ENCODE assay signal across 9 mouse cellular contexts in genomic region chr5:137277360-137278342, GRCm38 (mm10). TPM values are rescaled to one million over a fixed set of nuclear protein-coding genes. Genes with fewer than 3 reads are reported as not detected.
DNase-seq lines count a peak whose midpoint lies in the region; ATAC-seq and TF ChIP-seq lines count a peak whose summit lies in the region.
"Had no signal": no experiment of that assay in that cellular context is flagged by ENCODE, and none has a peak within 500 bp of the region (broad histone marks: within the 10 kb centered on the region; RNA-seq: fewer than 3 reads in every experiment).

No protein-coding gene starts in this region.

- H3K4me3 ChIP-seq in heart, adult 2 months, result no peak overlapping the region
- H3K4me3 ChIP-seq in ES-Bruce4 (ENCODE audit: low read depth, low read length), result no peak overlapping the region
- H3K4me3 ChIP-seq in embryonic fibroblast, embryonic 13.5 days (ENCODE audit: insufficient read depth, low read length), result no peak overlapping the region
- H3K4me3 ChIP-seq in limb, embryonic 13.5 days, result no peak overlapping the region
- H3K4me3 ChIP-seq in small intestine, adult 2 months (ENCODE audit: low read depth, low read length), result peak overlapping the region; percentile 21
- H3K4me3 ChIP-seq: liver, embryonic 15.5 days had no signal

- TF ChIP-seq CTCF in heart, adult 2 months (IDR thresholded peaks at IDR 0.05), result peak; percentile 68
- peak; percentile 35 for TF ChIP-seq CTCF in ES-Bruce4 (IDR thresholded peaks at IDR 0.05; ENCODE audit: low read depth, low read length)
- TF ChIP-seq CTCF in embryonic fibroblast, embryonic 13.5 days (IDR thresholded peaks at IDR 0.05; ENCODE audit: borderline replicate concordance, insufficient read depth, low read length), result peak; percentile 10; the same call in 1 of the 2 replicates
- TF ChIP-seq CTCF in small intestine, adult 2 months (IDR thresholded peaks at IDR 0.05; ENCODE audit: extremely low read depth, insufficient read length, insufficient replicate concordance, low read depth, low read length), result peak; percentile 74; the same call in 1 of the 2 replicates

- intact Hi-C loops in heart, adult 2 months (cut with DNase I), result no loop called here
- intact Hi-C loops in heart, postnatal 25 days (cut with DNase I), result no loop called here
- intact Hi-C loops in left cerebral cortex, postnatal 25 days (cut with DNase I), result no loop called here

- no peaks in the 10 kb centered on the region for H3K36me3 ChIP-seq in heart, adult 2 months (ENCODE audit: control insufficient read depth, insufficient read depth, low read length)
- H3K36me3 ChIP-seq in ES-Bruce4 (ENCODE audit: control insufficient read depth, insufficient read depth, low read length, poor library complexity, severe bottlenecking), result no peaks in the 10 kb centered on the region
- H3K36me3 ChIP-seq in limb, embryonic 13.5 days, result no peaks in the 10 kb centered on the region
- no peaks in the 10 kb centered on the region for H3K36me3 ChIP-seq in small intestine, adult 2 months (ENCODE audit: control insufficient read depth, insufficient read depth, low read length)
- H3K36me3 ChIP-seq: liver, embryonic 15.5 days had no signal

- no peaks in the 10 kb centered on the region for H3K79me2 ChIP-seq in heart, adult 2 months (replicated peaks; ENCODE audit: control insufficient read depth, insufficient read depth, low read length)

- H3K4me2 ChIP-seq in limb, embryonic 13.5 days (replicated peaks), result peak overlapping the region; percentile 32
- H3K4me2 ChIP-seq: liver, embryonic 15.5 days had no signal

- H3K27me3 ChIP-seq in heart, adult 2 months (ENCODE audit: control insufficient read depth, insufficient read depth, low read length), result peaks cover 2% of the 10 kb centered on the region
- no peaks in the 10 kb centered on the region for H3K27me3 ChIP-seq in ES-Bruce4 (ENCODE audit: control insufficient read depth, insufficient read depth, low read length, poor library complexity, severe bottlenecking)
- 0 out of 2 replicates have a peak, but pooled peaks cover 7% of the 10 kb centered on the region for H3K27me3 ChIP-seq in limb, embryonic 13.5 days
- no peaks in the 10 kb centered on the region for H3K27me3 ChIP-seq in small intestine, adult 2 months (ENCODE audit: control insufficient read depth, insufficient read depth, low read length)

- ATAC-seq in limb, embryonic 13.5 days (ENCODE audit: low FRiP score, low read depth), result peak; percentile 75

- H3K27ac ChIP-seq in heart, adult 2 months, result no peak overlapping the region
- no peak overlapping the region for H3K27ac ChIP-seq in ES-Bruce4 (ENCODE audit: insufficient read depth, low read length)
- H3K27ac ChIP-seq in embryonic fibroblast, embryonic 13.5 days (ENCODE audit: insufficient read depth, low read length), result no peak overlapping the region
- no peak overlapping the region for H3K27ac ChIP-seq in limb, embryonic 13.5 days
- peak overlapping the region; percentile 89 for H3K27ac ChIP-seq in small intestine, adult 2 months (ENCODE audit: insufficient read depth, low read depth, low read length)
- H3K27ac ChIP-seq: liver, embryonic 15.5 days had no signal

- 0 out of 2 replicates have a peak, but pooled peaks cover 3% of the 10 kb centered on the region for H3K9me3 ChIP-seq in ES-Bruce4 (replicated peaks; ENCODE audit: control insufficient read depth, insufficient read depth, low read length, poor library complexity, severe bottlenecking)
- H3K9me3 ChIP-seq in limb, embryonic 13.5 days, result peaks cover 13% of the 10 kb centered on the region
- H3K9me3 ChIP-seq: liver, embryonic 15.5 days had no signal

- no peak for TF ChIP-seq EP300 in heart, adult 2 months (IDR thresholded peaks at IDR 0.05; ENCODE audit: insufficient read depth, low read depth, low read length)
- no peak for TF ChIP-seq EP300 in ES-Bruce4 (IDR thresholded peaks at IDR 0.05; ENCODE audit: insufficient read depth, low read depth, low read length)

- WGBS in heart, adult 2 months, result 57% methylated on average over 18 of the region's 18 CpGs
- WGBS in limb, embryonic 13.5 days, result 30% methylated on average over 18 of the region's 18 CpGs
- WGBS in small intestine, adult 2 months, result 19% methylated on average over 18 of the region's 18 CpGs

- no peak overlapping the region for H3K9ac ChIP-seq in heart, adult 2 months (ENCODE audit: low read depth, low read length)
- no peak overlapping the region for H3K9ac ChIP-seq in ES-Bruce4 (ENCODE audit: low read depth, poor library complexity, severe bottlenecking)
- H3K9ac ChIP-seq in limb, embryonic 13.5 days, result peak overlapping the region; percentile 19; the same call in 1 of the 2 replicates
- H3K9ac ChIP-seq: liver, embryonic 15.5 days had no signal

- no peak for TF ChIP-seq POLR2A in heart, adult 2 months (IDR thresholded peaks at IDR 0.05; ENCODE audit: insufficient read depth, low read depth, low read length)
- TF ChIP-seq POLR2A in ES-Bruce4 (IDR thresholded peaks at IDR 0.05; ENCODE audit: insufficient read depth, low read length), result no peak
- no peak for TF ChIP-seq POLR2A in embryonic fibroblast, embryonic 13.5 days (IDR thresholded peaks at IDR 0.05; ENCODE audit: low read depth, low read length)
- TF ChIP-seq POLR2A in small intestine, adult 2 months (IDR thresholded peaks at IDR 0.05; ENCODE audit: low read depth, low read length), result no peak; the same call in 1 of the 2 replicates

- no peak for DNase-seq in heart, adult 2 months
- no peak for DNase-seq in heart, adult 9 months (ENCODE audit: low spot score in 2 of 2)
- DNase-seq in heart, postnatal 25 days (ENCODE audit: low spot score), result no peak
- DNase-seq in left cerebral cortex, postnatal 25 days (ENCODE audit: low spot score in 2 of 2), result no peak

- no peaks in the 10 kb centered on the region for H3K4me1 ChIP-seq in heart, adult 2 months (ENCODE audit: control insufficient read depth, insufficient read depth, low read length)
- no peaks in the 10 kb centered on the region for H3K4me1 ChIP-seq in ES-Bruce4 (ENCODE audit: control insufficient read depth, insufficient read depth, low read length)
- H3K4me1 ChIP-seq in embryonic fibroblast, embryonic 13.5 days (ENCODE audit: control insufficient read depth, insufficient read depth, low read length), result no peaks in the 10 kb centered on the region
- peaks cover 9% of the 10 kb centered on the region for H3K4me1 ChIP-seq in limb, embryonic 13.5 days
- H3K4me1 ChIP-seq in small intestine, adult 2 months (ENCODE audit: control insufficient read depth, insufficient read depth, insufficient read length, low read length), result peaks cover 24% of the 10 kb centered on the region

RNA-seq across cellular contexts. Expression of gene Ache, which starts 9.7 kb away (rescaled TPM):
- 1 to 10 TPM; 1.5 to 2.2 TPM for total RNA-seq in heart, adult 2 months (2021)
- 3.5 and 4.9 TPM in 2 replicates for polyA plus RNA-seq in heart, adult 2 months (2012; rRNA removed)
- 0.31 TPM in 1 of 2 replicates, not detected in the other for polyA plus RNA-seq in ES-Bruce4 (2011; ENCODE audit: insufficient read depth, insufficient read length, low read depth, missing spikeins)
- 0.33 and 0.73 TPM in 2 replicates for polyA plus RNA-seq in embryonic fibroblast, embryonic 13.5 days (2011; ENCODE audit: insufficient read length, low read depth, missing spikeins)
- polyA plus RNA-seq in limb, embryonic 13.5 days (2015; fragmentation: Nextera tagmentation; extraction: Ambion mirVana), result 17.2 and 18.3 TPM in 2 replicates
- 5.1 and 5.3 TPM in 2 replicates for polyA plus RNA-seq in small intestine, adult 2 months (2012; rRNA removed)
- 1 to 10 TPM; 1.4 to 2.2 TPM for total RNA-seq in heart, postnatal 25 days (2021)
- 10 to 100 TPM; 54.9 to 63.3 TPM for total RNA-seq in left cerebral cortex, postnatal 25 days (2021)

RNA-seq across cellular contexts. Expression of gene Ufsp1, which starts 16.8 kb away (rescaled TPM):
- 1 to 10 TPM; 8.1 to 8.8 TPM for total RNA-seq in heart, adult 2 months (2021)
- 11.8 and 12.8 TPM in 2 replicates for polyA plus RNA-seq in heart, adult 2 months (2012; rRNA removed)
- 6.4 and 8.7 TPM in 2 replicates for polyA plus RNA-seq in ES-Bruce4 (2011; ENCODE audit: insufficient read depth, insufficient read length, low read depth, missing spikeins)
- 4.4 and 7.7 TPM in 2 replicates for polyA plus RNA-seq in embryonic fibroblast, embryonic 13.5 days (2011; ENCODE audit: insufficient read length, low read depth, missing spikeins)
- polyA plus RNA-seq in limb, embryonic 13.5 days (2015; fragmentation: Nextera tagmentation; extraction: Ambion mirVana), result 8.4 and 9.6 TPM in 2 replicates
- 7.0 and 10.9 TPM in 2 replicates for polyA plus RNA-seq in small intestine, adult 2 months (2012; rRNA removed)
- total RNA-seq in heart, postnatal 25 days (2021), result 1 to 10 TPM; 8.3 to 8.7 TPM
- 10 to 100 TPM in 1 of 2 experiments, 1 to 10 TPM in 1; 9.8 to 13.3 TPM for total RNA-seq in left cerebral cortex, postnatal 25 days (2021)

RNA-seq across cellular contexts. Expression of gene Srrt, which starts 29.8 kb away (rescaled TPM):
- total RNA-seq in heart, adult 2 months (2021), result 10 to 100 TPM; 60.5 to 66.4 TPM
- 63.9 and 74.2 TPM in 2 replicates for polyA plus RNA-seq in heart, adult 2 months (2012; rRNA removed)
- 121 and 139 TPM in 2 replicates for polyA plus RNA-seq in ES-Bruce4 (2011; ENCODE audit: insufficient read depth, insufficient read length, low read depth, missing spikeins)
- polyA plus RNA-seq in embryonic fibroblast, embryonic 13.5 days (2011; ENCODE audit: insufficient read length, low read depth, missing spikeins), result 93.6 and 108 TPM in 2 replicates
- 141 and 149 TPM in 2 replicates for polyA plus RNA-seq in limb, embryonic 13.5 days (2015; fragmentation: Nextera tagmentation; extraction: Ambion mirVana)
- polyA plus RNA-seq in small intestine, adult 2 months (2012; rRNA removed), result 60.3 and 109 TPM in 2 replicates
- total RNA-seq in heart, postnatal 25 days (2021), result 10 to 100 TPM; 67.1 to 67.7 TPM
- total RNA-seq in left cerebral cortex, postnatal 25 days (2021), result 100 to 1,000 TPM; 176 to 178 TPM

RNA-seq across cellular contexts. Expression of gene Trip6, which starts 36.6 kb away (rescaled TPM):
- 10 to 100 TPM; 12.5 to 13.6 TPM for total RNA-seq in heart, adult 2 months (2021)
- polyA plus RNA-seq in heart, adult 2 months (2012; rRNA removed), result 23.5 and 24.2 TPM in 2 replicates
- 22.2 and 23.2 TPM in 2 replicates for polyA plus RNA-seq in ES-Bruce4 (2011; ENCODE audit: insufficient read depth, insufficient read length, low read depth, missing spikeins)
- 32.5 and 42.9 TPM in 2 replicates for polyA plus RNA-seq in embryonic fibroblast, embryonic 13.5 days (2011; ENCODE audit: insufficient read length, low read depth, missing spikeins)
- polyA plus RNA-seq in limb, embryonic 13.5 days (2015; fragmentation: Nextera tagmentation; extraction: Ambion mirVana), result 104 and 107 TPM in 2 replicates
- polyA plus RNA-seq in small intestine, adult 2 months (2012; rRNA removed), result 7.6 and 8.2 TPM in 2 replicates
- 10 to 100 TPM; 10.8 to 13.3 TPM for total RNA-seq in heart, postnatal 25 days (2021)
- 1 to 10 TPM; 4.3 to 5.9 TPM for total RNA-seq in left cerebral cortex, postnatal 25 days (2021)

RNA-seq across cellular contexts. Expression of gene Slc12a9, which starts 55.7 kb away (rescaled TPM):
- total RNA-seq in heart, adult 2 months (2021), result 1 to 10 TPM; 1.7 to 2.2 TPM
- 6.0 and 8.9 TPM in 2 replicates for polyA plus RNA-seq in heart, adult 2 months (2012; rRNA removed)
- 7.9 and 8.8 TPM in 2 replicates for polyA plus RNA-seq in ES-Bruce4 (2011; ENCODE audit: insufficient read depth, insufficient read length, low read depth, missing spikeins)
- polyA plus RNA-seq in embryonic fibroblast, embryonic 13.5 days (2011; ENCODE audit: insufficient read length, low read depth, missing spikeins), result 7.2 and 7.7 TPM in 2 replicates
- polyA plus RNA-seq in limb, embryonic 13.5 days (2015; fragmentation: Nextera tagmentation; extraction: Ambion mirVana), result 17.2 and 17.9 TPM in 2 replicates
- polyA plus RNA-seq in small intestine, adult 2 months (2012; rRNA removed), result 9.2 and 14.8 TPM in 2 replicates
- total RNA-seq in heart, postnatal 25 days (2021), result 1 to 10 TPM; 2.7 to 3.0 TPM
- total RNA-seq in left cerebral cortex, postnatal 25 days (2021), result 10 to 100 TPM; 21.3 to 23.2 TPM

Comparison
In these comparisons a context has a peak if more than half of its experiments do, and no peak if none do; other contexts are left out.
1. CTCF ChIP-seq: peak in every context shown above with its lines; median percentile 74 in small intestine, adult 2 months; 68 in heart, adult 2 months; 35 in ES-Bruce4; 10 in embryonic fibroblast, embryonic 13.5 days.